Mouse (Mus musculus) hindbrain, embryonic 16.5 days (tissue): Measurements from ENCODE around the gene Dek. TPM values are rescaled to one million over a fixed set of nuclear protein-coding genes. Genes with fewer than 3 reads are reported as not detected.

Experiments used
- ATAC-seq: fragments of 200-750 bp; cut with Nextera tagmentation; 2 replicates; pipeline ENCODE4 v1.8.0; 2017; ENCODE audit warnings: moderate TSS enrichment, moderate library complexity
- H3K27ac ChIP-seq: fragments of 300-500 bp; sonication (generic); 2 replicates; pipeline ENCODE4 v1.5.1; 2014; ENCODE audit warnings: low read depth, mild to moderate bottlenecking, control low read depth, low read length, moderate library complexity
- H3K27me3 ChIP-seq: fragments of 300-500 bp; sonication (generic); replicated peaks from 2 replicates; pipeline ENCODE4 v1.6.1; 2014; ENCODE audit warnings: low read length; ENCODE audit not compliant: control insufficient read depth, insufficient read depth
- H3K36me3 ChIP-seq: fragments of 300-500 bp; sonication (generic); 2 replicates; pipeline ENCODE4 v1.6.1; 2014; ENCODE audit warnings: mild to moderate bottlenecking, low read length, moderate library complexity, mixed read lengths; ENCODE audit not compliant: control insufficient read depth, insufficient read depth
- H3K4me1 ChIP-seq: fragments of 300-500 bp; sonication (generic); 2 replicates; pipeline ENCODE4 v1.6.1; 2014; ENCODE audit warnings: low read depth, low read length; ENCODE audit not compliant: control insufficient read depth, insufficient read depth
- H3K4me2 ChIP-seq: fragments of 300-500 bp; sonication (generic); 2 replicates; pipeline ENCODE4 v1.6.1; 2014; ENCODE audit warnings: mild to moderate bottlenecking, low read length, control low read depth, moderate library complexity
- H3K4me3 ChIP-seq: fragments of 300-500 bp; sonication (generic); 2 replicates; pipeline ENCODE4 v1.5.1; 2014; ENCODE audit warnings: mild to moderate bottlenecking, low read length, control low read depth, moderate library complexity
- H3K9ac ChIP-seq: fragments of 300-500 bp; sonication (generic); 2 replicates; pipeline ENCODE4 v1.6.1; 2014; ENCODE audit warnings: low read depth, mild to moderate bottlenecking, control low read depth, low read length, moderate library complexity
- H3K9me3 ChIP-seq: fragments of 300-500 bp; sonication (generic); 2 replicates; pipeline ENCODE4 v1.6.1; 2014; ENCODE audit warnings: mild to moderate bottlenecking, low read length, moderate library complexity; ENCODE audit not compliant: control insufficient read depth
- WGBS: fragments of 180-500 bp; shearing (Covaris S2); extraction: QIAGEN DNeasy Blood & Tissue Kit; methylation state at CpG from one replicate; pipeline ENCODE4 v1.1.7; 2014; 5-methylcytosine and 5-hydroxymethylcytosine counted together
- polyA plus RNA-seq: library from polyadenylated mRNA; unstranded; fragments of >200 nt; fragmentation: Nextera tagmentation; extraction: Ambion mirVana; gene quantifications from 2 replicates; pipeline ENCODE4 v1.2.1, GENCODE M21; 2015

Dek gene
- polyA plus RNA-seq, 1 experiment from 2014 or later = 101 TPM

- Histone ChIP-seq H3K4me2 (no peak overlapping the region), H3K9me3 (no peaks in the 10 kb centered on the region), H3K4me1 (no peaks in the 10 kb centered on the region), H3K9ac (no peak overlapping the region), H3K4me3 (no peak overlapping the region), H3K27me3 (no peaks in the 10 kb centered on the region), H3K36me3 (peaks cover 30% of the 10 kb centered on the region), H3K27ac (no peak overlapping the region)
- WGBS = 32% methylated on average over 10 of the region's 10 CpGs
- ATAC-seq = no peak
Measured at GRCm38 (mm10) chr13:47053971-47054370, 52.0 kb downstream of the Dek start.

GRCm38 (mm10) chr13:47050009-47050408 is 56.0 kb downstream of the Dek start:
- WGBS = 91% methylated on average over 4 of the region's 4 CpGs
- Histone ChIP-seq H3K36me3 (peaks cover 31% of the 10 kb centered on the region), H3K9ac (no peak overlapping the region), H3K27ac (no peak overlapping the region), H3K9me3 (no peaks in the 10 kb centered on the region), H3K4me1 (no peaks in the 10 kb centered on the region), H3K27me3 (no peaks in the 10 kb centered on the region), H3K4me3 (no peak overlapping the region), H3K4me2 (no peak overlapping the region)
- no peak for ATAC-seq

GRCm38 (mm10) chr13:47047996-47048395 is 58.0 kb downstream of the Dek start:
- H3K27me3 ChIP-seq = no peaks in the 10 kb centered on the region
- H3K27ac ChIP-seq = no peak overlapping the region
- peaks cover 3% of the 10 kb centered on the region for H3K4me1 ChIP-seq
- H3K9me3 ChIP-seq = no peaks in the 10 kb centered on the region
- 86% methylated on average over 4 of the region's 4 CpGs for WGBS
- no peak overlapping the region for H3K9ac ChIP-seq
- no peak for ATAC-seq
- H3K4me3 ChIP-seq = no peak overlapping the region
- no peak overlapping the region for H3K4me2 ChIP-seq
- H3K36me3 ChIP-seq = peaks cover 24% of the 10 kb centered on the region

- peak within 1 kb of the TSS; percentile 95 for H3K4me2 ChIP-seq
- peaks cover 6% of the 10 kb centered on the region for H3K4me1 ChIP-seq
- H3K4me3 ChIP-seq = peak within 1 kb of the TSS; percentile 93
- H3K36me3 ChIP-seq = peaks cover 10% of the 10 kb centered on the region
- H3K9me3 ChIP-seq = no peaks in the 10 kb centered on the region
- ATAC-seq = no peak
- H3K27me3 ChIP-seq = no peaks in the 10 kb centered on the region
- 10% methylated on average over 10 of the region's 10 CpGs for WGBS
- H3K9ac ChIP-seq = peak within 1 kb of the TSS; percentile 88
- peak within 1 kb of the TSS; percentile 83 for H3K27ac ChIP-seq
Measured at GRCm38 (mm10) chr13:47044617-47044947, 61.4 kb downstream of the Dek start, which contains the start of gene Tpmt. Tpmt (minus strand) TSS chr13:47044737.

GRCm38 (mm10) chr13:47043833-47044616 is 62.0 kb downstream of the Dek start:
- WGBS = under 1% methylated on average over 43 of the region's 45 CpGs
- peak overlapping the region; percentile 88 for H3K9ac ChIP-seq
- H3K36me3 ChIP-seq = peaks cover 5% of the 10 kb centered on the region
- H3K4me3 ChIP-seq = peak overlapping the region; percentile 93
- no peaks in the 10 kb centered on the region for H3K27me3 ChIP-seq
- peak overlapping the region; percentile 83 for H3K27ac ChIP-seq
- H3K4me2 ChIP-seq = peak overlapping the region; percentile 95
- no peaks in the 10 kb centered on the region for H3K9me3 ChIP-seq
- ATAC-seq = peak; percentile 34
- H3K4me1 ChIP-seq = peaks cover 6% of the 10 kb centered on the region

GRCm38 (mm10) chr13:47043030-47043680 is 62.8 kb downstream of the Dek start, which contains the start of gene Kdm1b:
Kdm1b (plus strand) TSS chr13:47043499.
- Histone ChIP-seq H3K4me2 (peak within 1 kb of the TSS; percentile 95), H3K27me3 (no peaks in the 10 kb centered on the region), H3K4me3 (peak within 1 kb of the TSS; percentile 93), H3K4me1 (peaks cover 6% of the 10 kb centered on the region), H3K9me3 (no peaks in the 10 kb centered on the region), H3K9ac (peak within 1 kb of the TSS; percentile 88), H3K36me3 (no peaks in the 10 kb centered on the region), H3K27ac (peak within 1 kb of the TSS; percentile 83)
- WGBS = 0% methylated on average over 22 of the region's 48 CpGs
- peak; percentile 97 for ATAC-seq

- H3K36me3 ChIP-seq = no peaks in the 10 kb centered on the region
- H3K9ac ChIP-seq = no peak overlapping the region
- peak overlapping the region; percentile 51; the same call in 1 of the 2 replicates for H3K27ac ChIP-seq
Measured at GRCm38 (mm10) chr13:47042024-47042633, 63.9 kb downstream of the Dek start.

GRCm38 (mm10) chr13:47040061-47040460 is 65.9 kb downstream of the Dek start:
- no peak for ATAC-seq
- H3K9ac ChIP-seq = no peak overlapping the region
- 94% methylated on average over 5 of the region's 5 CpGs for WGBS
- no peaks in the 10 kb centered on the region for H3K27me3 ChIP-seq
- H3K27ac ChIP-seq = no peak overlapping the region
- H3K4me1 ChIP-seq = peaks cover 6% of the 10 kb centered on the region
- H3K36me3 ChIP-seq = no peaks in the 10 kb centered on the region
- H3K4me3 ChIP-seq = no peak overlapping the region
- H3K9me3 ChIP-seq = no peaks in the 10 kb centered on the region
- H3K4me2 ChIP-seq = no peak overlapping the region

More at GRCm38 (mm10) chr13:47042024-47042633, 63.9 kb downstream of the Dek start:
- no peak for ATAC-seq
- Histone ChIP-seq H3K4me3 (peak overlapping the region; percentile 93; the same call in 1 of the 2 replicates), H3K27me3 (no peaks in the 10 kb centered on the region), H3K9me3 (no peaks in the 10 kb centered on the region), H3K4me1 (peaks cover 6% of the 10 kb centered on the region), H3K4me2 (peak overlapping the region; percentile 95)
- WGBS = 54% methylated on average over 8 of the region's 8 CpGs

GRCm38 (mm10) chr13:47037946-47038345 is 68.1 kb downstream of the Dek start:
- Histone ChIP-seq H3K9me3 (no peaks in the 10 kb centered on the region), H3K9ac (no peak overlapping the region), H3K27ac (no peak overlapping the region), H3K36me3 (no peaks in the 10 kb centered on the region), H3K4me3 (no peak overlapping the region), H3K4me2 (no peak overlapping the region), H3K27me3 (no peaks in the 10 kb centered on the region), H3K4me1 (peaks cover 3% of the 10 kb centered on the region)
- no peak for ATAC-seq
- 71% methylated on average over 6 of the region's 6 CpGs for WGBS
